Mouse (Mus musculus) bone marrow macrophage, adult 2 months (primary cell): ENCODE data around the gene Cpvl.

ENCODE experiments used
- CTCF ChIP-seq: IDR thresholded peaks from 2 replicates; pipeline ENCODE4 v1.5.1; 2012; ENCODE audit warnings: low read depth, mild to moderate bottlenecking, low read length, moderate library complexity
- POLR2A ChIP-seq: IDR thresholded peaks from 2 replicates; pipeline ENCODE4 v1.6.1; 2012; ENCODE audit warnings: mild to moderate bottlenecking, low read depth, low read length, borderline replicate concordance

DNA sequence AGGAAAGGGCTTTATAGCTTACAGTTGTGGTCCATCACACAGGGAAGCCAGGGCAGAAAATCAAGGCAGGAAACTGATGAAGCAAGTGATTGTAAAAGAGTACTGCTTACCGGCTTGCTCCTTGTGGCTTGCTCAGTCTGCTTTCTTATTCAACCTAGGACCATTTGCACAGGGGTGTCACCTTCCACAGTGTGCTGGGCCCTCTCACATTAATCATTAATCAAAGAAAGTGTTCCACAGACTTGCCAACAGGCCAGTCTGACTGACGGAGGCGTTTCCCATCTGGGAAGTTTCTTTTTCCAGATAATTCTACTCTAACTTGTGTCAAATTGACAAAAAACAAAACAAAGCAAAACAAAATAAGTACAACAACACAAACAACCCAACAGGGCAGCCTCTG, 124.9 kb downstream of the Cpvl start:
- TF ChIP-seq CTCF = no peak
- no peak for TF ChIP-seq POLR2A
